In genomic region chrX:75489886-75490285, GRCm38 (mm10) we compare ENCODE assay signal across 25 mouse cellular contexts. TPM values are rescaled to one million over a fixed set of nuclear protein-coding genes. Genes with fewer than 3 reads are reported as not detected.
DNase-seq lines count a peak whose midpoint lies in the region; ATAC-seq lines count a peak whose summit lies in the region.
"Had no signal": no experiment of that assay in that cellular context is flagged by ENCODE, and none has a peak within 500 bp of the region (broad histone marks: within the 10 kb centered on the region; RNA-seq: fewer than 3 reads in every experiment).

No protein-coding gene starts in this region.

- ATAC-seq in embryonic facial prominence, embryonic 14.5 days (ENCODE audit: low read depth): no peak
- no peak for ATAC-seq in hindbrain, embryonic 16.5 days
- ATAC-seq: CD4-positive, CD25-positive, alpha-beta regulatory T cell, adult 4 months; forebrain, embryonic 13.5 days; forebrain, embryonic 15.5 days; forebrain, postnatal 0 days had no signal

- no peaks in the 10 kb centered on the region for H3K9me3 ChIP-seq in embryonic facial prominence, embryonic 14.5 days (ENCODE audit: control insufficient read depth, low read length)
- no peaks in the 10 kb centered on the region for H3K9me3 ChIP-seq in embryonic facial prominence, embryonic 10.5 days
- no peaks in the 10 kb centered on the region for H3K9me3 ChIP-seq in hindbrain, embryonic 16.5 days (ENCODE audit: control insufficient read depth, low read length)
- H3K9me3 ChIP-seq: embryonic facial prominence, embryonic 13.5 days; forebrain, embryonic 13.5 days; forebrain, embryonic 15.5 days; G1E had no signal

- H3K27me3 ChIP-seq in embryonic facial prominence, embryonic 14.5 days (replicated peaks; ENCODE audit: control insufficient read depth, insufficient read depth, low read length): no peaks in the 10 kb centered on the region
- H3K27me3 ChIP-seq in embryonic facial prominence, embryonic 10.5 days (replicated peaks; ENCODE audit: low read depth, poor library complexity, severe bottlenecking): no peaks in the 10 kb centered on the region
- H3K27me3 ChIP-seq in hindbrain, embryonic 16.5 days (replicated peaks; ENCODE audit: control insufficient read depth, insufficient read depth, low read length): no peaks in the 10 kb centered on the region
- H3K27me3 ChIP-seq: CH12.LX; embryonic facial prominence, embryonic 13.5 days; forebrain, embryonic 13.5 days; forebrain, embryonic 15.5 days had no signal

- H3K27ac ChIP-seq in embryonic facial prominence, embryonic 14.5 days (replicated peaks; ENCODE audit: low read depth, low read length): no peak overlapping the region
- no peak overlapping the region for H3K27ac ChIP-seq in embryonic facial prominence, embryonic 10.5 days (replicated peaks)
- no peak overlapping the region for H3K27ac ChIP-seq in hindbrain, embryonic 16.5 days (ENCODE audit: low read depth, low read length)
- H3K27ac ChIP-seq: embryonic facial prominence, embryonic 13.5 days; forebrain, embryonic 13.5 days; forebrain, embryonic 15.5 days had no signal

- DNase-seq in embryonic facial prominence, embryonic 14.5 days (ENCODE audit: low spot score): peak; percentile 0
- no peak for DNase-seq in embryonic facial prominence, embryonic 10.5 days (ENCODE audit: low spot score)
- DNase-seq in ovary, adult 18-20 months (ENCODE audit: low spot score): peak; percentile 55
- DNase-seq in ovary, postnatal 10 days (ENCODE audit: low spot score): no peak
- peak; percentile 46 for DNase-seq in ovary, postnatal 36 days (ENCODE audit: low spot score)
- DNase-seq in testis, postnatal 14 days (ENCODE audit: low spot score): peak; percentile 26
- no peak for DNase-seq in thymus, adult 18-20 months
- DNase-seq: adrenal gland, adult 2 months; adrenal gland, postnatal 10 days; adrenal gland, postnatal 25 days; B cell, adult 2 months; cerebellum, adult 11 months; cerebellum, adult 18-20 months; cerebellum, adult 8-10 months; cerebellum, adult 9-11 months; cerebellum, postnatal 14 days; cerebellum, postnatal 36 days; forebrain, postnatal 0 days had no signal

- H3K36me3 ChIP-seq in embryonic facial prominence, embryonic 14.5 days (ENCODE audit: control insufficient read depth, insufficient read depth, low read length): no peaks in the 10 kb centered on the region
- H3K36me3 ChIP-seq in embryonic facial prominence, embryonic 10.5 days (replicated peaks): no peaks in the 10 kb centered on the region
- no peaks in the 10 kb centered on the region for H3K36me3 ChIP-seq in hindbrain, embryonic 16.5 days (ENCODE audit: control insufficient read depth, insufficient read depth, low read length)
- H3K36me3 ChIP-seq: embryonic facial prominence, embryonic 13.5 days; forebrain, embryonic 15.5 days; G1E had no signal

- no peak overlapping the region for H3K4me2 ChIP-seq in embryonic facial prominence, embryonic 14.5 days (ENCODE audit: low read depth, low read length)
- no peak overlapping the region for H3K4me2 ChIP-seq in hindbrain, embryonic 16.5 days (ENCODE audit: low read length)
- H3K4me2 ChIP-seq: embryonic facial prominence, embryonic 13.5 days; forebrain, embryonic 13.5 days; forebrain, embryonic 15.5 days had no signal

- H3K9ac ChIP-seq in embryonic facial prominence, embryonic 14.5 days (ENCODE audit: low read depth, low read length): no peak overlapping the region
- H3K9ac ChIP-seq in hindbrain, embryonic 16.5 days (ENCODE audit: low read depth, low read length): no peak overlapping the region
- H3K9ac ChIP-seq: embryonic facial prominence, embryonic 13.5 days; forebrain, embryonic 13.5 days; forebrain, embryonic 15.5 days; forebrain, postnatal 0 days had no signal

- 100% methylated on average over 1 of the region's 1 CpGs for WGBS in embryonic facial prominence, embryonic 14.5 days
- WGBS in embryonic facial prominence, embryonic 10.5 days: 88% methylated on average over 1 of the region's 1 CpGs
- WGBS in hindbrain, embryonic 16.5 days: 84% methylated on average over 1 of the region's 1 CpGs

- H3K4me1 ChIP-seq in embryonic facial prominence, embryonic 14.5 days (ENCODE audit: control insufficient read depth, insufficient read depth, low read length): no peaks in the 10 kb centered on the region
- no peaks in the 10 kb centered on the region for H3K4me1 ChIP-seq in embryonic facial prominence, embryonic 10.5 days
- H3K4me1 ChIP-seq in hindbrain, embryonic 16.5 days (ENCODE audit: control insufficient read depth, insufficient read depth, low read depth, low read length): no peaks in the 10 kb centered on the region
- H3K4me1 ChIP-seq: embryonic facial prominence, embryonic 13.5 days; forebrain, embryonic 13.5 days; forebrain, embryonic 15.5 days had no signal

- no peak overlapping the region for H3K4me3 ChIP-seq in embryonic facial prominence, embryonic 14.5 days (ENCODE audit: low read depth, low read length)
- H3K4me3 ChIP-seq in embryonic facial prominence, embryonic 10.5 days: no peak overlapping the region
- H3K4me3 ChIP-seq in hindbrain, embryonic 16.5 days (ENCODE audit: low read length): no peak overlapping the region
- H3K4me3 ChIP-seq: embryonic facial prominence, embryonic 13.5 days; forebrain, embryonic 13.5 days; forebrain, embryonic 15.5 days had no signal

RNA-seq across cellular contexts. Expression of gene Vbp1, which starts 24.2 kb away (rescaled TPM):
- 145 and 147 TPM in 2 replicates for polyA plus RNA-seq in embryonic facial prominence, embryonic 14.5 days (2014; fragmentation: Nextera tagmentation; extraction: Ambion mirVana)
- 180 and 184 TPM in 2 replicates for polyA plus RNA-seq in embryonic facial prominence, embryonic 10.5 days (2016; fragmentation: Nextera tagmentation; extraction: Ambion mirVana)
- polyA plus RNA-seq in hindbrain, embryonic 16.5 days (2015; fragmentation: Nextera tagmentation; extraction: Ambion mirVana): 278 and 308 TPM in 2 replicates

Comparison
In these comparisons a context has a peak if more than half of its experiments do, and no peak if none do; other contexts are left out.
1. DNase-seq: peak in embryonic facial prominence, embryonic 14.5 days (single experiment), ovary, adult 18-20 months (single experiment), ovary, postnatal 36 days (single experiment) and testis, postnatal 14 days (single experiment); none in embryonic facial prominence, embryonic 10.5 days (single experiment), ovary, postnatal 10 days (single experiment) and thymus, adult 18-20 months (0 of 2).